Mouse (Mus musculus) MEL (cell line): ENCODE results near the gene Gal3st3.

Experiments
- CTCF ChIP-seq, 3 experiments: IDR thresholded peaks in 2 of 3; conservative IDR thresholded peaks in 1 of 3; 2 replicates each; pipeline ENCODE4 v1.5.1; 2011 to 2012; ENCODE audit warnings: low read length in 3 of 3, low read depth in 2 of 3, mild to moderate bottlenecking in 2 of 3, improper control_type of control experiment in 1 of 3, inconsistent platforms in 1 of 3, mixed read lengths in 1 of 3, moderate library complexity in 1 of 3; ENCODE audit not compliant: control insufficient read depth in 1 of 3, insufficient read depth in 1 of 3, poor library complexity in 1 of 3, severe bottlenecking in 1 of 3
- E2F4 ChIP-seq: IDR thresholded peaks from 2 replicates; pipeline ENCODE4 v1.6.1; 2011; ENCODE audit warnings: low read depth, low read length, improper control_type of control experiment, borderline replicate concordance
- POLR2A ChIP-seq, 2 experiments: IDR thresholded peaks; 2 replicates each; pipeline ENCODE4 v1.6.1; 2011 to 2012; ENCODE audit warnings: low read length in 2 of 2, mild to moderate bottlenecking in 2 of 2, control low read depth in 1 of 2, improper control_type of control experiment in 1 of 2, low read depth in 1 of 2, moderate library complexity in 1 of 2; ENCODE audit not compliant: control insufficient read depth in 1 of 2, insufficient read depth in 1 of 2, poor library complexity in 1 of 2

DNA sequence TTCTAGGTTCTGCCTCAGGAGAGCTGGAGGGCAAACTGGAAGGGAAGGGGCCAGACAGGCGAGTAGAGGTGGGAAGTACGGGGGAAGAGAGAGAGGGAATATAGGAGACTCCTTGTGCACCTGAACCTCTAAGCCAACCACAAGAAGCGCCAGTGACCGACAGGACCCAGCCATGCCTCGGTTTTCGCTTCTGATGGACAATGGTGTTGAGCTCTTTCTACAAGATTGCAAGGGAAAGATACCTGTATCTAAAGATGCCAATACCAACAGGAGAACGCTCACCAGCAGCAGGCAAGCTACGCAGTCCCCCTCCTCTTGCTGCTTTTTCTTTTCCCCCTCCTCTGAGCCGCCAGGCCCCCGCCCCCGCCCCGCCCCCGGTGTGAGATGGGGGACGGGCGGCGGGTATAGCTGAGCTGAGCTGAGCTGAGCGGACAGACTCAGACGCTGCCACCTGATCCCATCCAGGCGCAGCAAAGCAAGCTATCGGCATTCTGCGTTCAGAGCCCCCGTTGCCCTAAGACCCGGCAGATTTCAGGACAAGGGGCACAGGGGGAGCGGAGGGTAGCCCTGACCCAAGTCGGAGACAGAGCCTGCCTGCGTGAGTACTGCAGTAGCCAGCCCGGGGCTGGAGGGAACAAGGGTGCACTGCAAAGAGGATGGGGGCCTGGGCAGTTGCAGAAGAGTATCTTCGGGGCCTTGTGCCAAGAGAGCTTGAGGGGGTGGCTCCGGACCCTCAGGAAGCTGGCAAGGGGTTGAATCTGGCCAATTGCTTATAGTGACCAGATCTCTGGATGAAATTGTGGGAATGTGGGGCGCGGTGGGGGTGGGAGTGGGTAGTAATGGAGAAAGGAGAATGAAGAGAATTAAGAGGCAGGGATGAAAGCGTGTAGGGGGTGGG lies at the start of gene Gal3st3:
- TF ChIP-seq CTCF (IDR thresholded peaks at IDR 0.05 in 2 of 3, conservative IDR thresholded peaks at IDR 0.05 in 1 of 3; ENCODE audit: control insufficient read depth in 1 of 3, insufficient read depth in 1 of 3, low read depth in 2 of 3, low read length in 3 of 3, poor library complexity in 1 of 3, severe bottlenecking in 1 of 3), result no peak
- no peak for TF ChIP-seq POLR2A (IDR thresholded peaks at IDR 0.05; ENCODE audit: control insufficient read depth in 1 of 2, insufficient read depth in 1 of 2, low read depth in 1 of 2, low read length in 2 of 2, poor library complexity in 1 of 2)
- no peak for TF ChIP-seq E2F4
